Mouse (Mus musculus) gastrocnemius, adult 18-20 months (tissue): Measurements from ENCODE around the gene Ncam1. TPM values are rescaled to one million over a fixed set of nuclear protein-coding genes. Genes with fewer than 3 reads are reported as not detected.
A peak's percentile ranks its signal among the peaks of the same experiment; 100 is the strongest.

Experiments
- DNase-seq: peaks from one replicate; pipeline ENCODE4 v3.0.0; 2021; ENCODE audit warnings: low spot score
- total RNA-seq, 2 experiments: library from RNA; stranded (reverse); gene quantifications; 2 replicates each; pipeline ENCODE4 v1.2.3; 2021

Ncam1 gene
- total RNA-seq, 2 experiments from 2014 or later = 10.3 to 12.7 TPM

DNA sequence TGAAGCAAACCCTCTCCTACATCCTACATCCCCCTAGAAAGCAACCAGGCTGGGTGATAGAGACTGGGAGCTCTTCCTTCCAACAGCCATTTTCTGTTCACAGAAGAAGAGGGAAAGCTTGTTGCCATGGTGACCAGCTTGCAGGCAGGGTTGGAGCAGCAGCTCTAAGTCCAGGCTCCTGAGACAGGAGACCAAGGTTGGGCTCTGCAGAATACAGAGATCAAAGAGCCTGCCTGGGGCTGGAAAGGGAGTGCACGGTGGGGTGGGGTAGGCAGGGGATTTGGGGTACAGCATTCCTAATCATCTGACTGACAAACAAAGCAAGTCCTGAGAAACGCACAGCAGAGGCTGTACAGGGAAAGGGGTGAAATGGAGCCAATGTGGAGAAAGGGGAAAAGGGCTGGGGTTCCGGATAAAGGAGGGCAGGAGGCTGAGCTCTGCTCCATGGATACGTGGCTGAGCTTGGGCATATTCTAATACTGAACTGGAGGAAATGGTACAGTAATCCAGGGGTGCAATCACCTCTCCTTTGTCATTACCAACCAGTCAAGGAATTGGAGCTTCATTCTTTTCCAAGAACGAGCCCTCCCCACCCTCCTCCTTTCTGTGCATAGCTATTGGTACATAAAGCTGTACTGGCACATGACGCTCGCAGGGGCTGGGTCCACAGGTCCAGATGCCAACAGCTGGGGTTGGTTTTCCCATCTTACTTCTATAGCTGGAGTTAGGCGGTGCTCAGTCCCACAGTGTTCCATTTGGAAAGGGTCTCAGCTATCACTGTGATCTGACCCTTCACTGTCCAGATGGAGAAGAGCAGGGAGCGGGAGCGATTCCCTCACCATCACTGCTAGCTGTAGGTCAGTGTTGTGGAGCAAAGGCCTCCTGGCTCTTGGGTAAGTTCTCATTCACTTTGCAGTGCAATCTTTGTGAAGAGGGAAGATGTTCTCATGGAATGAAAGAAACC is 227.7 kb downstream of the Ncam1 start:
- DNase-seq = no peak

- DNase-seq = no peak
These were observed 228.6 kb downstream of the Ncam1 start for GRCm38 (mm10) chr9:49570033-49570660.

GRCm38 (mm10) chr9:49565846-49566245 is 232.9 kb downstream of the Ncam1 start:
- DNase-seq = no peak

GRCm38 (mm10) chr9:49558941-49559340 is 239.8 kb downstream of the Ncam1 start:
- DNase-seq = no peak

DNA sequence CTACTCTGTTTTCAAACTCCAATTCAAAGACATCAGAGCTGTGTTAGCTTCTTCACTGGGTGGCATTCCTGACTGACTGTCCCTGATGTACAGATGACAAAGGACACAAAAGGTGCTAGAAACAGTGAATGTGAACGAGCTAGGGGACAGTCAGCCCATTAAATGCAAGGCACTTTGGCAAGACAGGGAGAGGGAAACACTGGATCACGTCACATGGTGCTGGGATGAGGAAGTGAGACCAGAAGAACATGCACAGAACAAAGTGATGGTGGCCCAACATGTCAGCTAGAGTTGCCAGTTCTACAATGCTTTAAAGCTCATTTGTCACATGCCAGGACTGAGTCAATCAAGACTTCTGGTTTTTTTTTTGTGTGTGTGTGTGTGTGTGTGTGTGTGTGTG is 247.4 kb downstream of the Ncam1 start:
- DNase-seq = no peak

DNA sequence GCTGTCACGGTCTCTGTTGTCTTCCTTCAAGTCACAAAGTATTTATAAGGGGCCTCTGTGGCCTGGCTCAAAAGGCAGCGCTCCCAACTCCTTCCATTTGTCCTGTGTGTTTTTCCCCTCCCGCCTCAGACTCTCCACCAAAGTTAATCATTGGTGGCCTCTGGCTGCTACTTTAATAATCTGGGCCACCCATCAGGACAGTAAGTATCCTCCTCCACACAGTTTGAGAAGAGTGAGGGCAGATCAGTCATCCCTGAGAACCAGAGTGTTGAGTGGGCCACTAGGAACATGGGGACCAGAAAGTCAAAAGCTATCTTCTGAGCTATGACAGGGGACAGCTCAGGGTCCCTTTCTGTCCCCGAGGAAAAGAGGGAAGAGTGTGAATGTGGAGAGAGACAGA is 256.1 kb downstream of the Ncam1 start:
- no peak for DNase-seq

- peak; percentile 34 for DNase-seq
These were observed 260.9 kb downstream of the Ncam1 start for GRCm38 (mm10) chr9:49537814-49538213.

GRCm38 (mm10) chr9:49536593-49536992 is 262.1 kb downstream of the Ncam1 start:
- DNase-seq = no peak

DNA sequence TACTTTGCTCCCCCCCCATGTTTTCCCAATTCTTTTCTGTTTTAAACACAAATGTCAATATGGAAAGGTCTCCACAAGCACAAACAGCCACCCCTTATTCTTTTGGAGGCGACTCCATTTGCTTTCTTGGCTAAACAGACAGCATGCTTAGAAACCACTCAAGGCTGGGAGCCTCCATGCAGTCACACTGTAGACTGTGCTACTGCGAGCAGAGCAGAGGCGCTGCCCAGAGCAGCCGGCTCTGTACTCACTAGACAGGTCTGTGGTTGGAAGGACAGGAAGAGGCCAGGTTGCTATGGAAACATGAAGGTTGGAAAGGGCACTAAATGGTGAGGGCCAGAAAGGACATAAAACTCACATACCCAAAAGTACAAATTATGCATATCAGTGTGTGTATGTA is 263.8 kb downstream of the Ncam1 start:
- no peak for DNase-seq

DNA sequence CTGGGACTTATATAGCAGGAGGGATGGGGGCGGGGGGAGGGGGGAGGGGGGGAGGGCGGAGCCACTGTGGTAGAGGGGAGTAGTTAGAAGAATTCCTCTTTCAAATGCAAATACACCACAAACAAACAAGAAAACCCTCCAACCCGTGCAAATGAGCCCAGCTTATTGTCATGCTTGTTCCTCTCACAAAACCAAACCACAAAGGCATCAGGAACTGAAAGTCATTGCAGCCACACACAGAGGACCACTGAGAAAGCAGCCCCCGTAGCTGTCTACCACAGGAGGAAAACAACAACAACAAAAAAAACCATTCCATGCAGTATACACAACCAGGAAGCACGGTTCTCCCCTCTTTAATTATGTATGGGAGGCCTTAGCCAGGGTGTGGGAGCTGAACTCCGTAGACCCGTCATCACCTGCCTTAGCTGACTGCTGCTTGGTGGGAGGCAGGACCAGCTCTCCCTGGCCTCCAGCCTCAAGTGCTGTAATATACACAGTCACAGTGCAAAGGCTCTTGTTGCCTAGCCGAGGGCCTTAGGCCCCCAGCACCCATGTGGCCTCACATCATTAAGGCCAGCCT is 264.7 kb downstream of the Ncam1 start:
- DNase-seq = no peak

DNA sequence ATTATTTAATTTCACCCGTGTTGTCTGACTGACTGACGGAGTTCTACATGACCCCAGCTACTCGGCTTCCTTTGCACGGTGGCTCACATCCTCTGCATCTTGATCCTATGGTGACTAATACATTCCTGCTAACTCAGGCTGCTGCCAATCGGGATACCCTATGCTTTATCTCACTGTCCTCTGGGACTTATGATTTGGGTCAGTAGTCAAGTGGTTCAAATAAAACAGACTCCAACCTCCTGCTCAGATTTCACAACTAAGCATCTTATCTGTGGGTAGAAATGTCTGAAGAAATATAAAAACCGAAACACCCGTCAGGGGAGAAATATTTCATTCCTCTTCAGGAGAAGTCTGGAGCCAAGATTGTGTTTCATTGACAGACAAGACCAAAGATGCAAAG is 265.3 kb downstream of the Ncam1 start:
- DNase-seq = no peak

- DNase-seq = no peak
These were observed 266.9 kb downstream of the Ncam1 start for GRCm38 (mm10) chr9:49531833-49532232.

- no peak for DNase-seq
These were observed 267.5 kb downstream of the Ncam1 start for GRCm38 (mm10) chr9:49531257-49531656.

DNA sequence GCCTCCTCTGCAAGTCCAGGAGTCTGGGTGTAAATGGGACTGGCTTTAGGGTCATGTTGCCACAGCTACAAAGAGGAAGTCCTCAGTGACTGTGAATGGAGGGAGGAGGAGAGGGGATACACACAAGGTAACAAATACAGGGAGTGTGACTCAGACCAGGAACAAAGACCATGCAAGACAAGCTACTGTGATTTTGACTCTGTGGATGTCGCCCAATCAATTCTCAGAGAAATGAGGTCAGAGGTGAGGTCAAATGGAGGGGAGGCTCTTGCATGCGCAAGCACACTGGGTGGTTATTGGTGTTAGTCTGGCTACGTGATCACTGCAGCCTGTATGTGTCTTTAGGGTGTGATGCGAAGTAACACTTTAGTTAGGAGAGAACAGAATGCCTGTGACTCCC is 268.0 kb downstream of the Ncam1 start:
- DNase-seq = no peak

GRCm38 (mm10) chr9:49529366-49529959 is 269.3 kb downstream of the Ncam1 start:
- DNase-seq = no peak

DNA sequence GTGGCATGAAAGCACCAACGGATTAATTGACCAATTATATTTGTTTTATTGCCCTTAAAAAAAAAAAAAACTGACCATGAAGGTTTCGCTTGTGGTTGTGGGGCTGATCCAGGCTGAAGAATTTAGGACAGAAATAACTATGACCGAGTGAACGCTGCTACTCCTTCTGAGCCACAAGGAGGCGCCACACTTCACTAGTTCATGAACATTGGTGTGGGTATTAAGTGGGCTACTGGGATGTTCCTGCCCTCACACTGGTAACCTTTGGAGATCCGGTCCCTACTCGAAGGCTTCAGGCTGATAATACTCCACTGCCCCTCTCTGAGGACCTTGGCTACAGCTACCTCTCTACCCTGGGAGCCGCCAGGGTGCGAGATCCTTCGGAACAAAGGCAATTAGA is 269.8 kb downstream of the Ncam1 start:
- DNase-seq = no peak

GRCm38 (mm10) chr9:49528026-49528425 is 270.7 kb downstream of the Ncam1 start:
- no peak for DNase-seq

DNA sequence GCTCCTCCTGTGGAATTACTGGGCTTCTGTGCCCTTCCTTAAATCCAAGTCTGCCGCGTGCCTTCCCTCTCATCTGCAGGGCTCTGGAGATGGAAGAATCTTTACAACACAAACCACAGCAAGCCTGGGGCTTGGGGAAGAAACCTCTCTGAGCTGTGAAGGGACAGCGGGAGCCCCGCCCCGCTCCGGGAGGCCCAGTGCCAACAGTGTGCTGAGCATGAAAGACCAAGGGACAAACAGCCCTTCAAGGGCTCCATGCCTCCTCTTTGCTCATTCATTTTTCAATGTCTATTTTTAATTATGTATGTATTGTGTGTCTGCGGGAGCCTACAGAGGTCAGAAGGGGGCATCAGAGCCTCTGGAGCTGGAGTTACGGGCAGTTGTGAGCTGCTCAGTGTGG is 271.4 kb downstream of the Ncam1 start:
- DNase-seq = no peak

- DNase-seq = no peak
These were observed 274.0 kb downstream of the Ncam1 start for GRCm38 (mm10) chr9:49524721-49525120.

DNA sequence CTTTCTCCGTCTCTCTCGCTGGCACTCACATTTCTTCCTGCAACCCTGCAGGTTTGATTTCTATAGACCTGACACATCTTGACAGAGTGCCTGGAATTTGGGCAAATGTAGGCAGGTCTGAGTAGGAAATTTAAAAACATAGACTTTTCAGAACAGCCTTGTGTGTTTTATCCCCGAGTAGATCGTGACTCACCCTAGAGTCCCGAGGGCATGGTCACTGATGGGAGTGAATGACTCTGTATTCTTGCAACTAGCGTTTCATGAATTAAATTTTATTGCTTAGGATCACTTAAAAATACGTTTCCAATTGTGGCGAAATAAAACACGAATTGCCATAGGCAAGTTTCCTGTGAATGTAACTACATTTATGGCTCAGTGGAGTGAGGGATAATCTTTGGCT is 274.8 kb downstream of the Ncam1 start:
- no peak for DNase-seq

- DNase-seq = no peak
These were observed 284.4 kb downstream of the Ncam1 start for GRCm38 (mm10) chr9:49514306-49514705.

DNA sequence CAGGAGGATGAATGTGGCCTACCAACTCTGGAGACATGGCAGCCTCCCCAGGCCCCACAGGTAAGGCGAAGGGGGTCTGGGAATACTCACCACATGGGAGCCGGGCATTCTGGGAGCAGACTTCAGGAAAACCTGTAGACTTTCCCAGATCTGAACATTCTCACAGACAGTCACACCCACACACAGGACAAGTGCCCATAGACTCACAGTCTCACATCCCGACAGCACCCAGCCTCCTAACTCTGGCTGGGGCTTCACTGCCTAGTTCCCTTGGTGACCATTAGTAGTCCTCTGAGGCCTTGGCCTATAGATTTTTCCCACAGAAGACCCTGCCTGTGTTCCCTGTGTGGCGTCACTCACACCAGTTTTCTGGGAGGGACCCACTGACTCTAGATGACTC is 288.1 kb downstream of the Ncam1 start:
- no peak for DNase-seq
